Mouse (Mus musculus) embryonic facial prominence, embryonic 11.5 days (tissue): Measurements from ENCODE around the gene Pdgfd. TPM values are rescaled to one million over a fixed set of nuclear protein-coding genes. Genes with fewer than 3 reads are reported as not detected.

Experiments
- ATAC-seq: fragments of 200-750 bp; cut with Nextera tagmentation; replicated peaks from 2 replicates; pipeline ENCODE4 v1.8.0; 2017; ENCODE audit warnings: low read depth; ENCODE audit not compliant: insufficient number of reproducible peaks, low FRiP score, low TSS enrichment
- DNase-seq: peaks from one replicate; pipeline ENCODE4 v3.0.0-alpha.2; 2015; ENCODE audit warnings: low spot score
- H3K27ac ChIP-seq: fragments of 300-500 bp; sonication (generic); replicated peaks from 2 replicates; pipeline ENCODE4 v1.5.1; 2014; ENCODE audit warnings: mild to moderate bottlenecking, low read depth, low read length, control low read depth
- H3K27me3 ChIP-seq: fragments of 300-500 bp; sonication (generic); 2 replicates; pipeline ENCODE4 v1.6.1; 2014; ENCODE audit warnings: mild to moderate bottlenecking, low read length, moderate library complexity, mixed read lengths; ENCODE audit not compliant: control insufficient read depth, insufficient read depth
- H3K36me3 ChIP-seq: fragments of 300-500 bp; sonication (generic); replicated peaks from 2 replicates; pipeline ENCODE4 v1.6.1; 2014; ENCODE audit warnings: low read depth, mild to moderate bottlenecking, low read length, moderate library complexity, mixed read lengths; ENCODE audit not compliant: control insufficient read depth, insufficient read depth
- H3K4me1 ChIP-seq: fragments of 300-500 bp; sonication (generic); 2 replicates; pipeline ENCODE4 v1.6.1; 2014; ENCODE audit warnings: low read length, mixed read lengths; ENCODE audit not compliant: control insufficient read depth, insufficient read depth
- H3K4me2 ChIP-seq: fragments of 300-500 bp; sonication (generic); 2 replicates; pipeline ENCODE4 v1.6.1; 2014; ENCODE audit warnings: low read depth, mild to moderate bottlenecking, control low read depth, low read length, moderate library complexity
- H3K4me3 ChIP-seq: fragments of 300-500 bp; sonication (generic); 2 replicates; pipeline ENCODE4 v1.5.1; 2014; ENCODE audit warnings: low read depth, low read length, control low read depth
- H3K9ac ChIP-seq: fragments of 300-500 bp; sonication (generic); replicated peaks from 2 replicates; pipeline ENCODE4 v1.6.1; 2014; ENCODE audit warnings: mild to moderate bottlenecking, control low read depth, low read length
- H3K9me3 ChIP-seq: fragments of 300-500 bp; sonication (generic); replicated peaks from 2 replicates; pipeline ENCODE4 v1.6.1; 2016; ENCODE audit warnings: mild to moderate bottlenecking, low read length, inconsistent platforms, mixed read lengths; ENCODE audit not compliant: control insufficient read depth
- WGBS: fragments of 180-500 bp; shearing (Covaris S2); extraction: QIAGEN DNeasy Blood & Tissue Kit; methylation state at CpG from one replicate; pipeline ENCODE4 v1.1.7; 2014; 5-methylcytosine and 5-hydroxymethylcytosine counted together
- polyA plus RNA-seq: library from polyadenylated mRNA; unstranded; fragments of >200 nt; fragmentation: Nextera tagmentation; extraction: Ambion mirVana; gene quantifications from 2 replicates; pipeline ENCODE4 v1.2.1, GENCODE M21; 2014

Gene Pdgfd
- polyA plus RNA-seq, 1 experiment from 2014 or later, result 5.6 TPM

- Histone ChIP-seq H3K4me1 (no peaks in the 10 kb centered on the region), H3K4me3 (no peak overlapping the region), H3K27ac (no peak overlapping the region), H3K36me3 (no peaks in the 10 kb centered on the region), H3K27me3 (no peaks in the 10 kb centered on the region), H3K4me2 (no peak overlapping the region), H3K9ac (no peak overlapping the region), H3K9me3 (no peaks in the 10 kb centered on the region)
- 78% methylated on average over 3 of the region's 3 CpGs for WGBS
- ATAC-seq (no peak), DNase-seq (no peak)
Observed at GRCm38 (mm10) chr9:6406535-6406934, 238.2 kb downstream of the Pdgfd start.

- ATAC-seq (no peak), DNase-seq (no peak)
- H3K9me3 ChIP-seq, result no peaks in the 10 kb centered on the region
- no peaks in the 10 kb centered on the region for H3K4me1 ChIP-seq
- H3K27ac ChIP-seq, result no peak overlapping the region
- no peak overlapping the region for H3K4me2 ChIP-seq
- H3K9ac ChIP-seq, result no peak overlapping the region
- H3K36me3 ChIP-seq, result no peaks in the 10 kb centered on the region
- no peaks in the 10 kb centered on the region for H3K27me3 ChIP-seq
- 64% methylated on average over 4 of the region's 4 CpGs for WGBS
- H3K4me3 ChIP-seq, result no peak overlapping the region
Observed at GRCm38 (mm10) chr9:6407972-6408371, 239.6 kb downstream of the Pdgfd start.

- H3K9ac ChIP-seq, result no peak overlapping the region
- no peak overlapping the region for H3K4me3 ChIP-seq
- no peak overlapping the region for H3K4me2 ChIP-seq
- H3K9me3 ChIP-seq, result no peaks in the 10 kb centered on the region
- DNase-seq, result no peak
- no peaks in the 10 kb centered on the region for H3K4me1 ChIP-seq
- H3K27ac ChIP-seq, result no peak overlapping the region
- H3K36me3 ChIP-seq, result no peaks in the 10 kb centered on the region
- no peaks in the 10 kb centered on the region for H3K27me3 ChIP-seq
- ATAC-seq, result no peak
Observed at GRCm38 (mm10) chr9:6424606-6425005, 256.2 kb downstream of the Pdgfd start.

Other genes starting within 250 kb of the Pdgfd start
- 0.03 TPM in 1 of 2 replicates, not detected in the other for gene Ddi1, start 101.3 kb downstream of the Pdgfd start, polyA plus RNA-seq